Mouse (Mus musculus) kidney, adult 10 weeks (tissue): ENCODE results near the gene Gm20219. TPM values are rescaled to one million over a fixed set of nuclear protein-coding genes. Genes with fewer than 3 reads are reported as not detected.

ENCODE experiments used
- polyA plus RNA-seq: library from polyadenylated mRNA; stranded (reverse); fragments of 350-450 nt; fragmentation: Illumina TruSeq; extraction: RNeasy Lipid Tissue Mini Kit (QIAGEN cat#74804); gene quantifications from one replicate; pipeline ENCODE4 v1.2.3, GENCODE M21; 2014; ENCODE audit warnings: low read depth, low replicate concordance

Gm20219 gene
- polyA plus RNA-seq, result not detected

GRCm38 (mm10) chr17:56554122-56554551, at the start of gene Gm20219:
Gm20219 (minus strand) TSS chr17:56554387.

GRCm38 (mm10) chr17:56584257-56585130, 30.3 kb upstream of the Gm20219 start, which contains the start of the genes Safb2 and Safb:
Safb2 (minus strand) TSS chr17:56584585.
Safb (plus strand) TSS chr17:56584825.

GRCm38 (mm10) chr17:56512310-56512709, 41.9 kb downstream of the Gm20219 start, which contains the start of gene Znrf4:
Znrf4 (minus strand) TSS chr17:56512431.

Other genes starting within 250 kb of the Gm20219 start
- gene Kdm4b, start 228.3 kb downstream of the Gm20219 start, polyA plus RNA-seq, result 1.1 TPM
- gene Ptprs, start 77.9 kb downstream of the Gm20219 start, polyA plus RNA-seq, result 0.16 TPM
- not detected for gene Znrf4, start 42.0 kb downstream of the Gm20219 start, polyA plus RNA-seq
- gene Safb2, start 30.2 kb upstream of the Gm20219 start, polyA plus RNA-seq, result 15.6 TPM
- 6.9 TPM for gene Safb, start 30.4 kb upstream of the Gm20219 start, polyA plus RNA-seq
- 12.7 TPM for gene 2410015M20Rik, start 55.4 kb upstream of the Gm20219 start, polyA plus RNA-seq
- 2.0 TPM for gene Rpl36, start 59.0 kb upstream of the Gm20219 start, polyA plus RNA-seq
- gene Lonp1, start 72.5 kb upstream of the Gm20219 start, polyA plus RNA-seq, result 9.1 TPM
- 0.57 TPM for gene Catsperd, start 73.8 kb upstream of the Gm20219 start, polyA plus RNA-seq
- 0.53 TPM for gene Ranbp3, start 118.9 kb upstream of the Gm20219 start, polyA plus RNA-seq
- 1.5 TPM for gene Ndufa11, start 163.4 kb upstream of the Gm20219 start, polyA plus RNA-seq
- gene Vmac, start 163.6 kb upstream of the Gm20219 start, polyA plus RNA-seq, result 12.9 TPM
- not detected for gene Nrtn, start 203.1 kb upstream of the Gm20219 start, polyA plus RNA-seq
- 1.3 TPM for gene Dus3l, start 210.4 kb upstream of the Gm20219 start, polyA plus RNA-seq
- gene Prr22, start 215.9 kb upstream of the Gm20219 start, polyA plus RNA-seq, result not detected